Mouse (Mus musculus) midbrain, postnatal 0 days (tissue): ENCODE measurements around the gene Insl6. TPM values are rescaled to one million over a fixed set of nuclear protein-coding genes. Genes with fewer than 3 reads are reported as not detected.

Experiments
- ATAC-seq: fragments of 200-750 bp; cut with Nextera tagmentation; 2 replicates; pipeline ENCODE4 v1.8.0; 2017; ENCODE audit warnings: moderate number of reproducible peaks, mild to moderate bottlenecking, moderate TSS enrichment, moderate library complexity; ENCODE audit not compliant: low FRiP score
- DNase-seq: peaks from one replicate; pipeline ENCODE4 v3.0.0-alpha.2; 2015; ENCODE audit warnings: low spot score
- H3K27ac ChIP-seq: fragments of 300-500 bp; sonication (generic); 2 replicates; pipeline ENCODE4 v1.5.1; 2014; ENCODE audit warnings: low read depth, mild to moderate bottlenecking, low read length, mixed read lengths
- H3K27me3 ChIP-seq: fragments of 300-500 bp; sonication (generic); 2 replicates; pipeline ENCODE4 v1.6.1; 2014; ENCODE audit warnings: low read length, control low read depth, mixed read lengths; ENCODE audit not compliant: insufficient read depth
- H3K36me3 ChIP-seq: fragments of 300-500 bp; sonication (generic); 2 replicates; pipeline ENCODE4 v1.6.1; 2014; ENCODE audit warnings: low read length, control low read depth, mixed read lengths; ENCODE audit not compliant: insufficient read depth
- H3K4me1 ChIP-seq: fragments of 300-500 bp; sonication (generic); 2 replicates; pipeline ENCODE4 v1.6.1; 2014; ENCODE audit warnings: mild to moderate bottlenecking, control low read depth, antibody characterized with exemption, low read length, mixed read lengths; ENCODE audit not compliant: insufficient read depth
- H3K4me2 ChIP-seq: fragments of 300-500 bp; sonication (generic); 2 replicates; pipeline ENCODE4 v1.6.1; 2014; ENCODE audit warnings: low read depth, mild to moderate bottlenecking, low read length, mixed read lengths; ENCODE audit not compliant: poor library complexity, severe bottlenecking
- H3K4me3 ChIP-seq: fragments of 300-500 bp; sonication (generic); 2 replicates; pipeline ENCODE4 v1.5.1; 2014; ENCODE audit warnings: low read depth, mild to moderate bottlenecking, low read length, moderate library complexity
- H3K9ac ChIP-seq: fragments of 300-500 bp; sonication (generic); replicated peaks from 2 replicates; pipeline ENCODE4 v1.6.1; 2014; ENCODE audit warnings: mild to moderate bottlenecking, low read length, moderate library complexity, mixed read lengths; ENCODE audit not compliant: poor library complexity, severe bottlenecking
- H3K9me3 ChIP-seq: fragments of 300-500 bp; sonication (generic); 2 replicates; pipeline ENCODE4 v1.6.1; 2016; ENCODE audit warnings: low read length, control low read depth
- CTCF ChIP-seq: IDR thresholded peaks from 2 replicates; pipeline ENCODE4 v1.5.1; 2016; ENCODE audit warnings: antibody characterized with exemption, mild to moderate bottlenecking
- WGBS: fragments of 180-500 bp; shearing (Covaris S2); extraction: QIAGEN DNeasy Blood & Tissue Kit; methylation state at CpG from one replicate; pipeline ENCODE4 v1.1.7; 2014; 5-methylcytosine and 5-hydroxymethylcytosine counted together
- polyA plus RNA-seq: library from polyadenylated mRNA; unstranded; fragments of >200 nt; fragmentation: Nextera tagmentation; extraction: Ambion mirVana; gene quantifications from 2 replicates; pipeline ENCODE4 v1.2.1, GENCODE M21; 2015
- total RNA-seq: library from RNA; depleted of rRNA; stranded (reverse); fragments of >200 nt; gene quantifications from 2 replicates; pipeline ENCODE4 v1.2.3, GENCODE M21; 2014

Insl6 gene
- total and polyA plus RNA-seq, 2 experiments from 2014 or later, result 1.5 TPM; not detected in 1

DNA sequence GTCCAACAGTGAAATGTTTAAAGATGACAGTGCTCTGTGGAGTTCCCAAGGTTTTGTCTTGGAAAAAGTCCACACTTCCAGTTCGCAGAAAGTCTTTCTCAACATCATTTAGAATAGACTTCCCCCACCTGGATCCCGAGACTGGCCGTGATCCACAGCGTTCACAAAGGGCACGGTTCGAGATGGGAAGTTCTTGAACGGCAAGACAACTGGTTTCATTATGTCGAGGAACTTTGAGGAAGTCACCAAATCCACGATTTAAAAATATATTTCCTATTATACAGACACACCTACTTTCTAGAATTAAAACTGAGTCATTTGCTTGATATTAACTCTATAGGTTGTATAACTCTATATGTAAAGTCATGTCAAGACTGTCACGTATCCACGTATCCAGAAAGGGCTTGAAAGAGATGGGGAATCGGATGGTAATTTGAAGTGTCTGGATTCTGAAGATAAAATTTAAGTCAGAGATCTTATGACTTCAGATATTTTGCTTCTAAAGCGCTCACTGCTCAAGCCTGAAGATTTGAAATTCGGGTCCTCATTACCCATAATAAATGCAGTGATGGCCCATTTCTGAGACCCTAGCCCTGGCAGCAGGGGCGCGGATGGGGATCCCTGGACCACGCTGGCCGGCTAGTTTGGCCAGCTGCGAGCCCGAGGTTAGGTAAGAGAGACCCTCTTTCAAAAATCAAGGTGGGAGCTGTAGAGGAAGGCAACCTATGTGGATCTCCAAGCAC is 41.2 kb upstream of the Insl6 start:
- ATAC-seq, result no peak
- Histone ChIP-seq H3K4me1 (no peaks in the 10 kb centered on the region; the same call in 1 of the 2 replicates), H3K4me3 (peak overlapping the region; percentile 47), H3K27ac (no peak overlapping the region), H3K36me3 (no peaks in the 10 kb centered on the region), H3K9ac (peak overlapping the region; percentile 34; the same call in 1 of the 2 replicates), H3K9me3 (no peaks in the 10 kb centered on the region), H3K27me3 (no peaks in the 10 kb centered on the region), H3K4me2 (peak overlapping the region; percentile 75)
- WGBS, result 61% methylated on average over 20 of the region's 20 CpGs
- DNase-seq, result no peak
- no peak for TF ChIP-seq CTCF

GRCm38 (mm10) chr19:29365105-29365504 is 39.9 kb upstream of the Insl6 start:
- Histone ChIP-seq H3K9ac (no peak overlapping the region), H3K36me3 (no peaks in the 10 kb centered on the region), H3K27me3 (no peaks in the 10 kb centered on the region), H3K4me1 (peaks cover 9% of the 10 kb centered on the region), H3K4me2 (no peak overlapping the region), H3K27ac (no peak overlapping the region), H3K4me3 (no peak overlapping the region), H3K9me3 (no peaks in the 10 kb centered on the region)
- TF ChIP-seq CTCF, result no peak
- DNase-seq (no peak), ATAC-seq (no peak)
- 23% methylated on average over 3 of the region's 3 CpGs for WGBS

GRCm38 (mm10) chr19:29364076-29364475 is 38.9 kb upstream of the Insl6 start:
- Histone ChIP-seq H3K36me3 (no peaks in the 10 kb centered on the region), H3K9me3 (no peaks in the 10 kb centered on the region), H3K4me1 (peaks cover 9% of the 10 kb centered on the region), H3K27ac (no peak overlapping the region), H3K4me2 (no peak overlapping the region), H3K4me3 (no peak overlapping the region), H3K27me3 (no peaks in the 10 kb centered on the region), H3K9ac (no peak overlapping the region)
- ATAC-seq (no peak), DNase-seq (no peak)
- TF ChIP-seq CTCF, result no peak
- 81% methylated on average over 5 of the region's 5 CpGs for WGBS

- H3K9me3 ChIP-seq, result no peaks in the 10 kb centered on the region
- no peak overlapping the region for H3K27ac ChIP-seq
- TF ChIP-seq CTCF, result no peak
- H3K4me1 ChIP-seq, result peaks cover 9% of the 10 kb centered on the region
- ATAC-seq, result no peak
- WGBS, result 92% methylated on average over 7 of the region's 7 CpGs
- no peak overlapping the region for H3K9ac ChIP-seq
- no peak for DNase-seq
- no peak overlapping the region for H3K4me2 ChIP-seq
- H3K27me3 ChIP-seq, result no peaks in the 10 kb centered on the region
- 0 out of 2 replicates have a peak, but pooled peaks cover 4% of the 10 kb centered on the region for H3K36me3 ChIP-seq
- no peak overlapping the region for H3K4me3 ChIP-seq
Measured at GRCm38 (mm10) chr19:29363557-29363956, 38.4 kb upstream of the Insl6 start.

DNA sequence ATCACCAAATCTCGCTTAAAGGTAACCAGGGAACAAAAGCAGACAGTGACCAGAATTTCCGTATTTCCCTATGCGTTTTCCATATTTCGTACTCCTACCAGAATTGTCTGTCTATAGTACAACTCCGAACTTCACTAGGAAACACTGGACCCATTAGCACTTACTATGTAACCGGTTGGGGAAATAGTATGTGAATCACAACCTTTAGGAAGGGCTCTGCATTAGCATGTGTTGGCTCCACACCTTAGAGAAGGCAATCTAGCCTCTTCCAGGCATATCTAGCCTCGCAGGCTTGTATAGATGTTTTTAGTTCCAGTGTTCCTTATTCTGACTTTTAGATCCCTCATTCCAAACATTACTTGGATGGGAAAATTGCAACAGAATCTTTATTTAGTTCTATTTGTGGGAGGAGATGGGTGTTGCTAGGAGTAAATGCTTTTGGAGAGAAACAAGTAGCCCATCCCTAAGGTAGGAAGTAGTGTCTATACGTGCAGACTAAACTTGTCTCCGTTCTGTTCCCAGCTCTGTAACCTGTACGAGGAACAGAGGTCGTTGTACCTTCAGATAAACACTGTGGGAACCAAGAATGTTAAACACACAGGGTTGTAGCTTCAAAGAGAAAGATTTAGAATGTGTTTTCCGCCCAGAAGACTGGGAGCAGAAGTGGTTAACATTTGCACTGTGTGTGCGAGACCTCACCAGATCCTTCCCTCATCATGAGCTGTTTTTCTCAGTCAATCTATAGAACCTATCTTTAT is 37.2 kb upstream of the Insl6 start:
- H3K36me3 ChIP-seq, result 0 out of 2 replicates have a peak, but pooled peaks cover 4% of the 10 kb centered on the region
- H3K9me3 ChIP-seq, result no peaks in the 10 kb centered on the region
- H3K27me3 ChIP-seq, result no peaks in the 10 kb centered on the region
- DNase-seq, result no peak
- 0 out of 2 replicates have a peak overlapping the region, but pooled peaks have one; percentile 27 for H3K27ac ChIP-seq
- 48% methylated on average over 13 of the region's 13 CpGs for WGBS
- TF ChIP-seq CTCF, result no peak
- peaks cover 9% of the 10 kb centered on the region for H3K4me1 ChIP-seq
- peak overlapping the region; percentile 76; the same call in 1 of the 2 replicates for H3K9ac ChIP-seq
- peak overlapping the region; percentile 69 for H3K4me3 ChIP-seq
- ATAC-seq, result peak; percentile 47; the same call in 1 of the 2 replicates
- peak overlapping the region; percentile 75 for H3K4me2 ChIP-seq
